Mouse (Mus musculus) embryonic facial prominence, embryonic 11.5 days (tissue): Measurements from ENCODE around the gene Spast. TPM values are rescaled to one million over a fixed set of nuclear protein-coding genes. Genes with fewer than 3 reads are reported as not detected.
A peak's percentile ranks its signal among the peaks of the same experiment; 100 is the strongest.

ENCODE experiments used
- ATAC-seq: fragments of 200-750 bp; cut with Nextera tagmentation; replicated peaks from 2 replicates; pipeline ENCODE4 v1.8.0; 2017; ENCODE audit warnings: low read depth; ENCODE audit not compliant: insufficient number of reproducible peaks, low FRiP score, low TSS enrichment
- DNase-seq: peaks from one replicate; pipeline ENCODE4 v3.0.0-alpha.2; 2015; ENCODE audit warnings: low spot score
- H3K27ac ChIP-seq: fragments of 300-500 bp; sonication (generic); replicated peaks from 2 replicates; pipeline ENCODE4 v1.5.1; 2014; ENCODE audit warnings: mild to moderate bottlenecking, low read depth, low read length, control low read depth
- H3K27me3 ChIP-seq: fragments of 300-500 bp; sonication (generic); 2 replicates; pipeline ENCODE4 v1.6.1; 2014; ENCODE audit warnings: mild to moderate bottlenecking, low read length, moderate library complexity, mixed read lengths; ENCODE audit not compliant: control insufficient read depth, insufficient read depth
- H3K36me3 ChIP-seq: fragments of 300-500 bp; sonication (generic); replicated peaks from 2 replicates; pipeline ENCODE4 v1.6.1; 2014; ENCODE audit warnings: low read depth, mild to moderate bottlenecking, low read length, moderate library complexity, mixed read lengths; ENCODE audit not compliant: control insufficient read depth, insufficient read depth
- H3K4me1 ChIP-seq: fragments of 300-500 bp; sonication (generic); 2 replicates; pipeline ENCODE4 v1.6.1; 2014; ENCODE audit warnings: low read length, mixed read lengths; ENCODE audit not compliant: control insufficient read depth, insufficient read depth
- H3K4me2 ChIP-seq: fragments of 300-500 bp; sonication (generic); 2 replicates; pipeline ENCODE4 v1.6.1; 2014; ENCODE audit warnings: low read depth, mild to moderate bottlenecking, control low read depth, low read length, moderate library complexity
- H3K4me3 ChIP-seq: fragments of 300-500 bp; sonication (generic); 2 replicates; pipeline ENCODE4 v1.5.1; 2014; ENCODE audit warnings: low read depth, low read length, control low read depth
- H3K9ac ChIP-seq: fragments of 300-500 bp; sonication (generic); replicated peaks from 2 replicates; pipeline ENCODE4 v1.6.1; 2014; ENCODE audit warnings: mild to moderate bottlenecking, control low read depth, low read length
- H3K9me3 ChIP-seq: fragments of 300-500 bp; sonication (generic); replicated peaks from 2 replicates; pipeline ENCODE4 v1.6.1; 2016; ENCODE audit warnings: mild to moderate bottlenecking, low read length, inconsistent platforms, mixed read lengths; ENCODE audit not compliant: control insufficient read depth
- WGBS: fragments of 180-500 bp; shearing (Covaris S2); extraction: QIAGEN DNeasy Blood & Tissue Kit; methylation state at CpG from one replicate; pipeline ENCODE4 v1.1.7; 2014; 5-methylcytosine and 5-hydroxymethylcytosine counted together
- polyA plus RNA-seq: library from polyadenylated mRNA; unstranded; fragments of >200 nt; fragmentation: Nextera tagmentation; extraction: Ambion mirVana; gene quantifications from 2 replicates; pipeline ENCODE4 v1.2.1, GENCODE M21; 2014

Spast gene
- polyA plus RNA-seq, result 34.1 and 41.3 TPM in 2 replicates

GRCm38 (mm10) chr17:74338937-74339804 is at the start of gene Spast:
Spast (plus strand) TSS chr17:74338987.
- Histone ChIP-seq H3K4me1 (no peaks in the 10 kb centered on the region), H3K4me3 (peak within 1 kb of the TSS; percentile 98), H3K9me3 (no peaks in the 10 kb centered on the region), H3K9ac (peak within 1 kb of the TSS; percentile 97), H3K27me3 (no peaks in the 10 kb centered on the region), H3K27ac (peak within 1 kb of the TSS; percentile 93), H3K4me2 (peak within 1 kb of the TSS; percentile 75), H3K36me3 (no peaks in the 10 kb centered on the region)
- ATAC-seq, result peak; percentile 73
- DNase-seq, result peak; percentile 69
- WGBS, result under 1% methylated on average over 51 of the region's 90 CpGs

GRCm38 (mm10) chr17:74290198-74290597 is 48.6 kb upstream of the Spast start:
- Histone ChIP-seq H3K4me3 (no peak overlapping the region), H3K9ac (no peak overlapping the region), H3K4me1 (no peaks in the 10 kb centered on the region), H3K9me3 (no peaks in the 10 kb centered on the region), H3K27ac (no peak overlapping the region), H3K27me3 (no peaks in the 10 kb centered on the region), H3K36me3 (no peaks in the 10 kb centered on the region), H3K4me2 (no peak overlapping the region)
- ATAC-seq, result no peak
- DNase-seq, result no peak
- 82% methylated on average over 3 of the region's 3 CpGs for WGBS

- Histone ChIP-seq H3K36me3 (no peaks in the 10 kb centered on the region), H3K4me1 (no peaks in the 10 kb centered on the region), H3K9ac (no peak overlapping the region), H3K27me3 (no peaks in the 10 kb centered on the region), H3K4me3 (no peak overlapping the region), H3K27ac (no peak overlapping the region), H3K4me2 (no peak overlapping the region), H3K9me3 (no peaks in the 10 kb centered on the region)
- ATAC-seq (no peak), DNase-seq (peak; percentile 33)
Observed at GRCm38 (mm10) chr17:74290869-74291268, 47.9 kb upstream of the Spast start.

DNA sequence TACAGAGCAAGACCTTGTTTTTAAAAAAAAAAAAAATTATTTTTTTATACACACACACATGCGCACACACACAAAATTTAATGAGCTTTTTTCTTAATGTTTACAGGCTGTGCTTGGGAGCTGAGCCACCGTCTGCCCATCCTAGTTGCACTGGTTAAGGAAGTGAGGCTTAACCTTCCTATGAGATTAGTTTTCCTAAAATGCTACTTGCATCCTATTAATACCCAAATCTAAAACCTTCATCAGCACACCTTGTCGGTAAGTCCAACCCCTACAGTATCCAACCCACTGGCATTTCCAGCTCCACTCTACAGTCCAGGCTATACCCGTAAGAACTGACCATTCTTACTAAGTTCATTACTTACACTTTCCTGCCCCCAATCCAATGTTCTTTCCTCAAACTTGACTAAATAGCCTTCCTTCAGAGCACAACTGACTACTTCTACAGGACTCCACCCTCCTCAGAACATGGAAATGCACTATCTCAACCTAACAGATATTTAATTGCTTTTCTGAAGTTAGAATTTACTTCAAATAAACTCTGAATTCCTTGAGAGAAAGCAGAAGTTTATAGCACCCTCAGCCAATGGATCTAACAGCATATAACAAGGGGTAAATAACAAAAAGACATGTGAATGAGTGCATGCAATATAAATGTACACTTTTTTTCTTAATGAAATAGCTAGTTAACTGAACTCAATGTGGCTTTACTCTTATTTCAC is 47.0 kb upstream of the Spast start:
- ATAC-seq (no peak), DNase-seq (no peak)
- Histone ChIP-seq H3K4me1 (no peaks in the 10 kb centered on the region), H3K27ac (no peak overlapping the region), H3K9ac (no peak overlapping the region), H3K4me2 (no peak overlapping the region), H3K4me3 (no peak overlapping the region), H3K36me3 (no peaks in the 10 kb centered on the region), H3K9me3 (no peaks in the 10 kb centered on the region), H3K27me3 (no peaks in the 10 kb centered on the region)
- WGBS, result 80% methylated on average over 4 of the region's 4 CpGs

DNA sequence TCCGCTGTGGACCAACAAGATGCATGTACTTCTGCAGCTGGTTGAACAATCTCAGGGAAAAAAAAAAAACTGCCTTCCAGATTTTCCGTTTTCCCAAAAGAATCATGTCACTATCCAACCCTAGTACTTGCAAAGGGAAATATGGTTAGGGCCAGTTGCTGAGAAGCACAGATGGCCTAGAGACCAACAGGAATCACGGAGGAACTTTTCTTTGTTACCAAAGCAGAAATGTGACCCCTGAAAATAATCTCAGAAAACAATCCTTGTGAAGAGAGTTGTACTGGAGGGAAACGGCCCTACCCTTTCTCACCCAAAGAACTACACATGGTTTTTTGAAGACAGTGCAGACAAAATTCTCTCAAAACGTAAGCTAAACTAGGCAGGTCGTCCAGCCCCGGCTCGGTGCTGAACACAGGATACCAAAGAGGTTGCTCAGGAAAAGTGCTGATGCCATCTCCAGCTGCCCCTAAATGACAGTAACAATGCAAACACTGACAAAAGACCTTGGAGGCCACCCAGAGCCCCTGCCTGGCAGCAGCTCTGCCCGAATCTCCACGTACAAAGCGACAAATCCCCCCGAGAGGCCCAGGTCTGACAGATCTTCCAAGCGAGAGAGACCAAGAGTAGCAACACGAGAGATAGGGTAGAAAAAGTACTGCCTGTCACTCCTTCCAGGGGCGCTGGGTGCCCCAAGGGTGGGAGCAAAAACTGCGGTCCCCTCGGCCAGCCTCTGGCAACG is 44.9 kb upstream of the Spast start:
- Histone ChIP-seq H3K4me1 (no peaks in the 10 kb centered on the region), H3K4me2 (peak overlapping the region; percentile 73), H3K9ac (peak overlapping the region; percentile 97), H3K9me3 (no peaks in the 10 kb centered on the region), H3K27ac (peak overlapping the region; percentile 98), H3K4me3 (peak overlapping the region; percentile 98), H3K36me3 (no peaks in the 10 kb centered on the region), H3K27me3 (no peaks in the 10 kb centered on the region)
- DNase-seq, result peak; percentile 46
- ATAC-seq, result no peak
- 2% methylated on average over 18 of the region's 18 CpGs for WGBS

GRCm38 (mm10) chr17:74294426-74295025 is 44.3 kb upstream of the Spast start:
- peak; percentile 79 for DNase-seq
- 0% methylated on average over 53 of the region's 80 CpGs for WGBS

GRCm38 (mm10) chr17:74295026-74295970 is 43.5 kb upstream of the Spast start, which contains the start of gene Memo1:
Memo1 (minus strand) TSS chr17:74295521.
- no peaks in the 10 kb centered on the region for H3K36me3 ChIP-seq
- under 1% methylated on average over 42 of the region's 110 CpGs for WGBS

More at GRCm38 (mm10) chr17:74294426-74295025, 44.3 kb upstream of the Spast start:
- H3K27me3 ChIP-seq, result no peaks in the 10 kb centered on the region
- H3K4me3 ChIP-seq, result peak overlapping the region; percentile 98
- no peaks in the 10 kb centered on the region for H3K9me3 ChIP-seq
- H3K4me2 ChIP-seq, result peak overlapping the region; percentile 73
- no peaks in the 10 kb centered on the region for H3K36me3 ChIP-seq
- H3K4me1 ChIP-seq, result no peaks in the 10 kb centered on the region
- peak; percentile 78 for ATAC-seq
- peak overlapping the region; percentile 98 for H3K27ac ChIP-seq
- peak overlapping the region; percentile 97 for H3K9ac ChIP-seq

More at GRCm38 (mm10) chr17:74295026-74295970, 43.5 kb upstream of the Spast start, which contains the start of gene Memo1:
- no peaks in the 10 kb centered on the region for H3K9me3 ChIP-seq
- peak; percentile 92 for ATAC-seq
- no peaks in the 10 kb centered on the region for H3K4me1 ChIP-seq
- peak; percentile 86 for DNase-seq
- H3K4me2 ChIP-seq, result peak within 1 kb of the TSS; percentile 73
- H3K27ac ChIP-seq, result peak within 1 kb of the TSS; percentile 98
- H3K27me3 ChIP-seq, result no peaks in the 10 kb centered on the region
- H3K4me3 ChIP-seq, result peak within 1 kb of the TSS; percentile 98
- peak within 1 kb of the TSS; percentile 97 for H3K9ac ChIP-seq
